Mouse (Mus musculus) neural tube, embryonic 14.5 days (tissue): ENCODE results near the gene Nrg4. TPM values are rescaled to one million over a fixed set of nuclear protein-coding genes. Genes with fewer than 3 reads are reported as not detected.

ENCODE experiments used
- ATAC-seq: fragments of 200-750 bp; cut with Nextera tagmentation; 2 replicates; pipeline ENCODE4 v1.8.0; 2017; ENCODE audit warnings: low read depth, mild to moderate bottlenecking, moderate TSS enrichment, moderate library complexity
- H3K27ac ChIP-seq: fragments of 300-500 bp; sonication (generic); 2 replicates; pipeline ENCODE4 v1.5.1; 2014; ENCODE audit warnings: low read depth, mild to moderate bottlenecking, control low read depth, low read length, moderate library complexity, mixed read lengths
- H3K27me3 ChIP-seq: fragments of 300-500 bp; sonication (generic); 2 replicates; pipeline ENCODE4 v1.6.1; 2014; ENCODE audit warnings: low read length; ENCODE audit not compliant: control insufficient read depth, insufficient read depth
- H3K36me3 ChIP-seq: fragments of 300-500 bp; sonication (generic); 2 replicates; pipeline ENCODE4 v1.6.1; 2014; ENCODE audit warnings: low read length, mixed read lengths; ENCODE audit not compliant: control insufficient read depth, insufficient read depth
- H3K4me1 ChIP-seq: fragments of 300-500 bp; sonication (generic); 2 replicates; pipeline ENCODE4 v1.6.1; 2014; ENCODE audit warnings: low read length; ENCODE audit not compliant: control insufficient read depth, insufficient read depth
- H3K4me2 ChIP-seq: fragments of 300-500 bp; sonication (generic); 2 replicates; pipeline ENCODE4 v1.6.1; 2014; ENCODE audit warnings: mild to moderate bottlenecking, low read depth, low read length, control low read depth
- H3K4me3 ChIP-seq: fragments of 300-500 bp; sonication (generic); 2 replicates; pipeline ENCODE4 v1.5.1; 2014; ENCODE audit warnings: low read depth, low read length, control low read depth, mixed read lengths
- H3K9ac ChIP-seq: fragments of 300-500 bp; sonication (generic); replicated peaks from 2 replicates; pipeline ENCODE4 v1.6.1; 2014; ENCODE audit warnings: low read depth, mild to moderate bottlenecking, control low read depth, low read length, mixed read lengths
- H3K9me3 ChIP-seq: fragments of 300-500 bp; sonication (generic); 2 replicates; pipeline ENCODE4 v1.6.1; 2016; ENCODE audit warnings: low read length; ENCODE audit not compliant: control insufficient read depth
- WGBS: fragments of 180-500 bp; shearing (Covaris S2); extraction: QIAGEN DNeasy Blood & Tissue Kit; methylation state at CpG from one replicate; pipeline ENCODE4 v1.1.7; 2014; 5-methylcytosine and 5-hydroxymethylcytosine counted together
- polyA plus RNA-seq: library from polyadenylated mRNA; unstranded; fragments of >200 nt; fragmentation: Nextera tagmentation; extraction: Ambion mirVana; gene quantifications from 2 replicates; pipeline ENCODE4 v1.2.1, GENCODE M21; 2014

The Nrg4 gene
- polyA plus RNA-seq, 1 experiment from 2014 or later, result 2.8 TPM

DNA sequence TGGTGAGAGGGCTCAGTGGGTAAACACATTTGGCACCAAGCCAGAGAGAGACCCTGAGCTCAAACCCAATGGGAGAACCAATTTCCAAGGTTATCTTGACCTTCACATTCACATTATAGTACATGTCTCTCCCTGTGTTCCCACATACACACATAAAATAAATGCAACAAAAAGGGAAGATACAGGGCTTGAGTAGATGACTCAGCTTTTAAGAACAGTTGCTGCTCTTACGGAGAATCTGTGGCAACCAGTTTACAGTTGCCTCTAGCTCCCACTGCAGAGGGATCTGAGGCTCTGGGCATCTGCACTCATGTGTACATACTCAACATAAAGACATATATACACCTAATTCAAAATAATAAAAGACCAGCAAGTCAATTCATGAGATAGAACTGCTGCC is 128.4 kb downstream of the Nrg4 start:
- Histone ChIP-seq H3K9me3 (no peaks in the 10 kb centered on the region), H3K4me1 (no peaks in the 10 kb centered on the region), H3K36me3 (no peaks in the 10 kb centered on the region), H3K27me3 (no peaks in the 10 kb centered on the region), H3K9ac (no peak overlapping the region), H3K4me3 (no peak overlapping the region), H3K4me2 (no peak overlapping the region), H3K27ac (no peak overlapping the region)
- 92% methylated on average over 1 of the region's 1 CpGs for WGBS
- ATAC-seq, result no peak

- Histone ChIP-seq H3K36me3 (no peaks in the 10 kb centered on the region), H3K4me1 (no peaks in the 10 kb centered on the region), H3K9me3 (no peaks in the 10 kb centered on the region), H3K27me3 (no peaks in the 10 kb centered on the region), H3K9ac (no peak overlapping the region), H3K27ac (no peak overlapping the region), H3K4me2 (no peak overlapping the region), H3K4me3 (no peak overlapping the region)
- no peak for ATAC-seq
- 98% methylated on average over 3 of the region's 3 CpGs for WGBS
Observed at GRCm38 (mm10) chr9:55195876-55196275, 130.8 kb downstream of the Nrg4 start.

GRCm38 (mm10) chr9:55174235-55174634 is 152.4 kb downstream of the Nrg4 start:
- 86% methylated on average over 2 of the region's 2 CpGs for WGBS
- ATAC-seq, result no peak
- Histone ChIP-seq H3K27me3 (no peaks in the 10 kb centered on the region), H3K9me3 (no peaks in the 10 kb centered on the region), H3K4me1 (no peaks in the 10 kb centered on the region), H3K9ac (no peak overlapping the region), H3K4me3 (no peak overlapping the region), H3K36me3 (no peaks in the 10 kb centered on the region), H3K4me2 (no peak overlapping the region), H3K27ac (no peak overlapping the region)

- no peaks in the 10 kb centered on the region for H3K36me3 ChIP-seq
- no peak overlapping the region for H3K4me3 ChIP-seq
- no peak overlapping the region for H3K4me2 ChIP-seq
- ATAC-seq, result no peak
- H3K27me3 ChIP-seq, result no peaks in the 10 kb centered on the region
- WGBS, result 96% methylated on average over 1 of the region's 1 CpGs
- H3K4me1 ChIP-seq, result no peaks in the 10 kb centered on the region
- H3K9ac ChIP-seq, result no peak overlapping the region
- H3K9me3 ChIP-seq, result no peaks in the 10 kb centered on the region
- no peak overlapping the region for H3K27ac ChIP-seq
Observed at GRCm38 (mm10) chr9:55172195-55172685, 154.4 kb downstream of the Nrg4 start.

GRCm38 (mm10) chr9:55170655-55171412 is 155.8 kb downstream of the Nrg4 start:
- Histone ChIP-seq H3K27ac (no peak overlapping the region), H3K4me2 (no peak overlapping the region), H3K9me3 (no peaks in the 10 kb centered on the region), H3K27me3 (no peaks in the 10 kb centered on the region), H3K36me3 (0 out of 2 replicates have a peak, but pooled peaks cover 3% of the 10 kb centered on the region), H3K9ac (no peak overlapping the region), H3K4me1 (no peaks in the 10 kb centered on the region), H3K4me3 (no peak overlapping the region)
- WGBS, result 94% methylated on average over 7 of the region's 7 CpGs
- no peak for ATAC-seq

Other genes with a start within 250 kb of the Nrg4 start
- 57.1 and 57.7 TPM in 2 replicates for gene Ube2q2, start 178.0 kb downstream of the Nrg4 start, polyA plus RNA-seq
- 85.6 and 88.4 TPM in 2 replicates for gene Fbxo22, start 117.9 kb downstream of the Nrg4 start, polyA plus RNA-seq
- 1.9 and 2.2 TPM in 2 replicates for gene Tmem266, start 69 bp upstream of the Nrg4 start, polyA plus RNA-seq
- gene Etfa, start 185.4 kb upstream of the Nrg4 start, polyA plus RNA-seq, result 83.7 and 103 TPM in 2 replicates
- 4.2 and 31.9 TPM in 2 replicates for gene Isl2, start 211.8 kb upstream of the Nrg4 start, polyA plus RNA-seq